Mouse (Mus musculus): Measurements from ENCODE around the gene Itgb5. TPM values are rescaled to one million over a fixed set of nuclear protein-coding genes. Genes with fewer than 3 reads are reported as not detected.

The Itgb5 gene
- total and polyA plus RNA-seq, 2 experiments from 2014 or later, result 18.4 to 46.7 TPM

DNA sequence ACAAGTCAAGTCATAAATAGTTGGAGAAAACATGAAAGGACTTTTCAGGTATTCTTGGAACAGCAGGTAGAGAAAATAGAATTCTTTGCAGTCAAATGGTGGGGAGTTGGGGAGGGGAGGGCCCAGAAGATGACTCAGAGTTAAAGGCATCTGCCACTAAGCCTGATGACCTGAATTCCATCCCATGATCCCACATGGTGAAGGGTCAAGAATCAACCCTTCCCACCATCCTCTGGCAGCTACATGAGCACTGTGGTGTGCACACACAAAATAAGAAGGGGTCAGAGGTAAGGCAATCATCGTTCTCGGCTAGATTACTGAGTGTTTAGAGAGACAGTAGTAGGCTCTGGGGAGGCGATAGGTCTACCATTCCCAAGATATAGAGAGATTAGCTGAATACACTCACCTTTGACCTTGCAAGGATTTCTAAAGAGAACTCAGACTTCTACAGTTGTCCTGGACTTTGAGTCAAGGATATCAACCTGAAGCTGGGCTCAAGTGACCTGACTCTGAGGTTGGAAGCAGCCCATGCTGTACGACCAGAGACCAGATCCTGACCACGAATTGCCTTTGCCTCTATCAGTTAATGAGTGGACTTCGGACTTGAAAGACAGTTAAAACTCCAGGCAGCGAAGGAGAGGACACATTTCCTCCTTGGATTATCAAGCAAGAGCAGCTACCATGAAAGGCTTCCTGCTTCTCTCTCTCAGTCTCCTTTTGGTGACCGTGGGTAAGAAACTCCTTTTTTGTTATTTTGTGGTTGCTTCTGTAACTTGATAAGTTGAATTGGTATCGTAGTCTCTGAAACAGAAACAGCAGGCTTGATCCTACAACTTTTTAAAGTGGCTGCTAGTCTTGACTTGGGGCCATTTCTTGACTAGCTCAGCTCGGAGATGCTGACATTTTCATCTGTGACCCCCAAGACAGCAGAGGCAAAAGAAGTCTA, 35.3 kb upstream of the Itgb5 start, which contains the start of gene Muc13:
Gene Muc13, plus strand, starts transcription at position 192 of the 946 bp plus-strand sequence.
- Histone ChIP-seq H3K36me3 (ENCODE audit: insufficient read depth, low read length) (no peaks in the 10 kb centered on the region), H3K27me3 (ENCODE audit: insufficient read depth, low read length) (no peaks in the 10 kb centered on the region), H3K27ac (no peak within 1 kb of the TSS), H3K4me2 (ENCODE audit: low read depth, low read length) (no peak within 1 kb of the TSS), H3K9me3 (ENCODE audit: low read length) (no peaks in the 10 kb centered on the region), H3K4me1 (ENCODE audit: insufficient read depth, low read length) (no peaks in the 10 kb centered on the region), H3K4me3 (ENCODE audit: low read length) (no peak within 1 kb of the TSS), H3K9ac (replicated peaks; ENCODE audit: low read length) (no peak within 1 kb of the TSS)
- ATAC-seq, result no peak
- WGBS, result 90% methylated on average over 10 of the region's 10 CpGs
- no peak for DNase-seq (ENCODE audit: low spot score)
- TF ChIP-seq CTCF (IDR thresholded peaks at IDR 0.05; ENCODE audit: low read depth), result no peak

- Histone ChIP-seq H3K4me1 (ENCODE audit: insufficient read depth, low read length) (no peaks in the 10 kb centered on the region), H3K9ac (replicated peaks; ENCODE audit: low read length) (no peak overlapping the region), H3K9me3 (ENCODE audit: low read length) (no peaks in the 10 kb centered on the region), H3K27me3 (ENCODE audit: insufficient read depth, low read length) (no peaks in the 10 kb centered on the region), H3K27ac (no peak overlapping the region), H3K4me2 (ENCODE audit: low read depth, low read length) (no peak overlapping the region), H3K4me3 (ENCODE audit: low read length) (no peak overlapping the region), H3K36me3 (ENCODE audit: insufficient read depth, low read length) (no peaks in the 10 kb centered on the region)
- 85% methylated on average over 4 of the region's 4 CpGs for WGBS
- TF ChIP-seq CTCF (IDR thresholded peaks at IDR 0.05; ENCODE audit: low read depth), result no peak
- ATAC-seq, result no peak
- no peak for DNase-seq (ENCODE audit: low spot score)
Measured at GRCm38 (mm10) chr16:33795106-33795505, 34.4 kb upstream of the Itgb5 start.

- Histone ChIP-seq H3K4me1 (ENCODE audit: insufficient read depth, low read length) (no peaks in the 10 kb centered on the region), H3K36me3 (ENCODE audit: insufficient read depth, low read length) (no peaks in the 10 kb centered on the region), H3K4me3 (ENCODE audit: low read length) (no peak overlapping the region), H3K9me3 (ENCODE audit: low read length) (no peaks in the 10 kb centered on the region), H3K27ac (no peak overlapping the region), H3K27me3 (ENCODE audit: insufficient read depth, low read length) (no peaks in the 10 kb centered on the region), H3K9ac (replicated peaks; ENCODE audit: low read length) (no peak overlapping the region), H3K4me2 (ENCODE audit: low read depth, low read length) (no peak overlapping the region)
- DNase-seq (ENCODE audit: low spot score) (no peak), ATAC-seq (no peak)
- 83% methylated on average over 6 of the region's 6 CpGs for WGBS
- TF ChIP-seq CTCF (IDR thresholded peaks at IDR 0.05; ENCODE audit: low read depth), result no peak
Measured at GRCm38 (mm10) chr16:33795887-33796286, 33.6 kb upstream of the Itgb5 start.

- H3K4me2 ChIP-seq (ENCODE audit: low read depth, low read length), result no peak overlapping the region
- H3K4me1 ChIP-seq (ENCODE audit: insufficient read depth, low read length), result no peaks in the 10 kb centered on the region
- no peak overlapping the region for H3K4me3 ChIP-seq (ENCODE audit: low read length)
- H3K27ac ChIP-seq, result no peak overlapping the region
- H3K36me3 ChIP-seq (ENCODE audit: insufficient read depth, low read length), result no peaks in the 10 kb centered on the region
- TF ChIP-seq CTCF (IDR thresholded peaks at IDR 0.05; ENCODE audit: low read depth), result no peak
- H3K27me3 ChIP-seq (ENCODE audit: insufficient read depth, low read length), result no peaks in the 10 kb centered on the region
- DNase-seq (ENCODE audit: low spot score), result no peak
- H3K9ac ChIP-seq (replicated peaks; ENCODE audit: low read length), result no peak overlapping the region
- WGBS, result 87% methylated on average over 3 of the region's 3 CpGs
- no peak for ATAC-seq
- H3K9me3 ChIP-seq (ENCODE audit: low read length), result no peaks in the 10 kb centered on the region
Measured at GRCm38 (mm10) chr16:33796756-33797155, 32.7 kb upstream of the Itgb5 start.

DNA sequence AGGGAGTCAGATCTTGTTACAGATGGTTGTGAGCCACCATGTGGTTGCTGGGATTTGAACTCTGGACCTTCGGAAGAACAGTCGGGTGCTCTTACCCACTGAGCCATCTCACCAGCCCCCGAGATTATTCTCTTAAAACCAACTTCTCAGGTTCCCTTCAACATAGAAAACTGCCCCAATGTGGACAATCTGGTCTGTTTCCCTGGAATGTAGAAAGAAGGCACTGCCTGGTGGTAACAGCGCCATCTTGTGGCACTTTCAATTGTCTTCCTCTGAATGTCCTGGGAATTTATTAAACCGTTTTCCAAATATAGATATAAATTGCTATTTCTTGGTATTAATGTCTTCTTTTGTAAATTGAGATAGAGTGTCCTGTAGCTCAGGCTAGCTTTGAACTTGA, 31.6 kb upstream of the Itgb5 start:
- Histone ChIP-seq H3K27ac (no peak overlapping the region), H3K9ac (replicated peaks; ENCODE audit: low read length) (no peak overlapping the region), H3K27me3 (ENCODE audit: insufficient read depth, low read length) (no peaks in the 10 kb centered on the region), H3K4me3 (ENCODE audit: low read length) (no peak overlapping the region), H3K4me1 (ENCODE audit: insufficient read depth, low read length) (no peaks in the 10 kb centered on the region), H3K36me3 (ENCODE audit: insufficient read depth, low read length) (no peaks in the 10 kb centered on the region), H3K9me3 (ENCODE audit: low read length) (no peaks in the 10 kb centered on the region), H3K4me2 (ENCODE audit: low read depth, low read length) (no peak overlapping the region)
- peak; percentile 75 for TF ChIP-seq CTCF (IDR thresholded peaks at IDR 0.05; ENCODE audit: low read depth)
- ATAC-seq (no peak), DNase-seq (ENCODE audit: low spot score) (peak; percentile 71)
- WGBS, result 58% methylated on average over 5 of the region's 5 CpGs

DNA sequence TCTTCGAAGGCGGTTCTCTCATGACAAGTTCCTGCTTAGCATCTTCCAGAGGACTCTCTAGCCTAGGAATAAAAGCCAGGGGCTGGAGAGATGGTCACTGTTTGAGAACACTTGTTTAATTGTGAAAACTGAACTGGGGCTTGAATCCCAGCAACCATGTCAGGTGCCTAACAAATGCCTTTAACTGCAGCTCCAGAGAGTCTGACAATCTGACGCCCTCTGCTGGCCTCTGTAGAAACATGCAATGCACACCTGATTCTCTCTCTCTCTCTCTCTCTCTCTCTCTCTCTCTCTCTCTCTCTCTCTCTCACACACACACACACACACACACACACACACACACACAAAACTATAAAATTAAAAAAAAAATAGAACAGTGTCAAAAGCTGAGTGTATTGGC, 19.5 kb upstream of the Itgb5 start:
- TF ChIP-seq CTCF (IDR thresholded peaks at IDR 0.05; ENCODE audit: low read depth), result peak; percentile 31
- H3K4me2 ChIP-seq (ENCODE audit: low read depth, low read length), result no peak overlapping the region
- H3K9me3 ChIP-seq (ENCODE audit: low read length), result no peaks in the 10 kb centered on the region

More for the DNA sequence above, 19.5 kb upstream of the Itgb5 start:
- Histone ChIP-seq H3K27me3 (ENCODE audit: insufficient read depth, low read length) (no peaks in the 10 kb centered on the region), H3K4me1 (ENCODE audit: insufficient read depth, low read length) (no peaks in the 10 kb centered on the region), H3K27ac (no peak overlapping the region), H3K4me3 (ENCODE audit: low read length) (no peak overlapping the region), H3K9ac (replicated peaks; ENCODE audit: low read length) (no peak overlapping the region), H3K36me3 (ENCODE audit: insufficient read depth, low read length) (no peaks in the 10 kb centered on the region)
- WGBS, result 80% methylated on average over 3 of the region's 3 CpGs
- ATAC-seq, result no peak
- DNase-seq (ENCODE audit: low spot score), result peak; percentile 12
